Mouse (Mus musculus) urinary bladder, postnatal 36 days (tissue): ENCODE measurements around the gene Rpl18.

ENCODE experiments used
- DNase-seq, 2 experiments: peaks; one replicate each; pipeline ENCODE4 v3.0.0; 2022; ENCODE audit warnings: low spot score in 2 of 2, mixed read lengths in 1 of 2

Rpl18 gene

DNA sequence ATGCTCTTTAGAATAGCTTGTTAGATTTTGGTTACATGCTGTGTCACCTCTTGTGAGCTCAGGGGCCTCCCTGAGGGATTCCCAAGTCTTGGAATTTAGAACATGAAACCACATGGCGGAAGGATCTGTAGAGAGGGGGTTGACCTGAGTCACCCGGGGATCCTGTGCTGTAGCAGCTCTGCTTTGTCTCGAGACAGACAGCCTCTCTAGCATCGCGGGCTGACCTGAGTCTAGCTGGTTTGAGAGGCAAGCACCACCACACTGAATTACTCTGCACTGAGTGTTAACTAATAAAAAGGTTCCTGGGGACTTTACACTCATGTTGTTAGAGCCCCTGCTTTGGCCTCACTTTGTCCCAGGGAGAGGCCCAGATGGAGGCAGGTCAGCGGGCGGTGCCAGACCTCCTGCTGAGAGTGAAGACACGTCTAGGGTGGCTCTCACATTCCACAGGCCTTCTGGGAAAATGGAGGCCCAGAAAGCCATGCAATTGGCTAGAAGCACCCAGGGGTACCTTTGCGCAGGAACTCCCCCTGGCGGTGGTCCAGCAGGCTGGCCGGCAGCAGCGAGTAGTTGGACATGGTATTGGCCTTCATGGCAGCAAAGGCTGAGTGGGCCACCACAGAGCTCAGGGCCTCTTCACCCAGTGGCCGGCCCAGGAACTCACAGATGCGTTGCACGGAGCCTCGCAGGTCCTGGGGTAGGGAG lies 15.6 kb downstream of the Rpl18 start:
- peak in 1 of 2 experiments; percentile 34 for DNase-seq

DNA sequence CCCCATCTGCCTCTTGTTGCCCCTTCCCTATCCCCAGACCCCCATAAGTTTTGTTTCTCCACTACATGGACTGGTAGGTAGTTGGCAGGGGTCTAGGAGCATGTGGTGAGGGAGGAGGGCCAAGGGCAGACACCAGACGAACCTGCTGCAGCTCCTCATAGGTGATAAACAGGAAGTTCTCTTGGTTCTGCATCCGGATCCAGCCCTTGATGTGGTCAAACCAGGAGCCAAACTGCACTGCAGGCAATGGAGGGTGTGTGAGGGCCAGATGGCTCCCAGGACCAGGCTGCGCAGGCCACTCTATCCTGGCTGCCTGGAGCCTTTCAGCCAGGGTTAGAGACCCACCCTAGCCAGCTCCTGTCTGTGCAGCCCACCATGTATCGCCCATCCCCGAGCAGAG lies 18.2 kb downstream of the Rpl18 start:
- no peak for DNase-seq

GRCm38 (mm10) chr7:45739162-45739763 lies 24.0 kb downstream of the Rpl18 start:
- DNase-seq: peak; percentile 77 to 82

DNA sequence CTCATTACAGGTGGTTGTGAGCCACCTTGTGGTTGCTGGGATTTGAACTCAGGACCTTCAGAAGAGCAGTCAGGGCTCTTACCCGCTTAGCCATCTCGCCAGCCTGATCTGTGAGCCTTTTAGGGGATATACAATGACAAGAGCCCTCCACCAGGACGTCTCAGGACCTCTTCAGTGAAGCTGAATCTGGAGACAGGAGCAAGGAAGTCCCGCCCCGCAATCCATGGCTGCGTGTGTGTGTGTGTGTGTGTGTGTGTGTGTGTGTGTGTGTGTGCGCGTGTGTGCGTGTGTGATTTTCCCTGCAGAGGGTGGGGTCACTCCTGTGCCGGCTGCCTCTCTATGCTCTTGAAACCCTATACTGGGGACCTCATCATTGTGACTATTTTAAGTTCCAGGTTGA lies 24.6 kb downstream of the Rpl18 start:
- DNase-seq: no peak

DNA sequence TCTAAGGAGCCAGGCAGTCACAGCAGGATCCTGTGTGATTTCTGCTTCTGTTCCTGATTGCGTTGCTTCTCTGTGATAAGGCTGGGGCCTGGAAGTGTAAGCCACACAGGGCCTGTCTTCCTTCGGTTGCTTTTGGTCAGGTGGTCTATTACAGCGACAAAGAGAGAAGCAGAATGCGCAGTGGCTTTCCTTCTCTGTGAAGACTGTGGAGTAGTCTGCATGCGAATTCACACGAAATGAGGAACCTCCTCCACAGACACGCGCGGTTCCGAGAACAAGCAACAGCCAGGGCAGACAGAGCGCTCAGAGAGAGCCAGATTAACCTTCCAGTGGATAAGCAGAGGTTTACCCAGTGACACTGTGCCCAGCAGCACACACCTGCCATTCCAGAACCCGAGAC lies 26.1 kb downstream of the Rpl18 start:
- DNase-seq: no peak

DNA sequence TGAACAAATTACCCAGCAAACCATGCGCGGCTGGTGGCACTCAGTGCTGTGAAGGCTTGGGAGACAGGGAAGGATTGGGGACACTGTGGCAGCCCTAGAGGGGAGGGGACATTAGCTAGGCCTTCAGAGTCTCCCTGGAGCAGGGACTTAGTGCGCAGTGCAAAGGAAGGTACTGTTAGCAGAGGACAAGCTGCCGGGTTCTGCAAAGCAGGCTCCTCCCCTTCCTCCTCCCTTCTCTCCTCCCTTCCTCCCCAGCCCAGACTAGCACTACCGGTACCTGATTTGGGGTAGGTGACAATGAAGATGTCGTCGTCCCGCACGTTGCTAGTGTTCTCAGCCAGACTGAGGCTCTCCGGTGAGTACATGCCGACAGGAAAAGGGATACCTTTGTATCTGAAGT lies 26.5 kb downstream of the Rpl18 start:
- no peak for DNase-seq

DNA sequence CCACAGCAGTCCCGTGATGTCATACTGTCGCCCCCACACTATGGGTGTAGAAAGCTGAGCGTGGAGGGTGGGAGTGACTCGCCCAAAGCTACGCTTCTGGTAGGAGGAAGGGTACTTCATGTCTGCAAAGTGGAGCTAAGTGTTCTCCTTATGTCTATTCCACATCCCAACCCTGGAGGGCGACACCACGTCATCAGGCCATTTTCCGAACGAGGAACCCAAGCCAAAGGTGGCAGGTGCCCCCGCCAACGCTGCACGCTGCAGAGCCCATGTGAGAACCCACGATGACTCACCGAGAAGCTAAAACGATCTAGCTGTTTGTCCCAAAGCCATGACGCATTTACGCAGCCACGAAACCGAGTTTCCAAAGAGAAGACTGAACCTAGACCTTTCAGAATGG lies 27.1 kb downstream of the Rpl18 start:
- DNase-seq: no peak

DNA sequence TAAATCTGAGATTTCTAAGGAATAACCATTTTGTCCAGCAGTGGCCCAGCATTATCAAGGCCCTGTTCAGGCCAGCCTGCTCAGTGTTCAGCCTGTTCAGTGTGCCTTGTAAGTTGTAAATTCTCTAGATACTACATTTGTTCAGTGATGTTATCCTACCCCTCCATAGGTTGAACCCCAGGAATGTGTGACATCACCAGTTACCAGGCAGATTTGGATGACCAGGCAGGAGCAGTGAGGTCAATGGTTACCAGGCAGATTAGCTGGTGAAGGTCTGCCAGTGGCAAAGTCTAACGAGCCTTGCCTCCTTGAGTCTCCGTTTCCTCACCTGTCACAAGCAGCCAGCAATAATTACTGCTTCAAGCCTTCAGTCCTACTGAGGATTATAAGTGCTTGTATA lies 29.1 kb downstream of the Rpl18 start:
- DNase-seq: peak; percentile 70 to 71

GRCm38 (mm10) chr7:45746518-45746917 lies 31.3 kb downstream of the Rpl18 start:
- DNase-seq: no peak

GRCm38 (mm10) chr7:45747450-45747849 lies 32.2 kb downstream of the Rpl18 start:
- no peak for DNase-seq

DNA sequence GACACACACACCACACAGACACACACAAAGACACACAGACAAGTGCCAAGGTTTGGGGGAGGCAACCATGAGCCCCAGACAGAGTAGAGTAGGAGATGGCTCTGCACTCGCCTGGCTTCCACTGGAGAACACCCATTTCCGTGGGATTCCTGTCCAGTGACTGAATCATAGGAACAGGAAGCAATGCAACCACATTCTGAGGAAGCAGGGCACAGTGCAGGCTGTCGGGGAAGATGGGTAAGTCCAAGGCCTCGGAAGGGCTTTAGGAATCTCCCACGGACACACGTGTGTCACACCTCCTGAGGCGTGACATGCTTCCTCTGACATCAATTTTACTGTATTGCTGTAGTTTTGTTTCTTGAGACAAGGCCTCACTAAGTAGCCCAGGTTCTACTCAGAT lies 32.9 kb downstream of the Rpl18 start:
- no peak for DNase-seq

DNA sequence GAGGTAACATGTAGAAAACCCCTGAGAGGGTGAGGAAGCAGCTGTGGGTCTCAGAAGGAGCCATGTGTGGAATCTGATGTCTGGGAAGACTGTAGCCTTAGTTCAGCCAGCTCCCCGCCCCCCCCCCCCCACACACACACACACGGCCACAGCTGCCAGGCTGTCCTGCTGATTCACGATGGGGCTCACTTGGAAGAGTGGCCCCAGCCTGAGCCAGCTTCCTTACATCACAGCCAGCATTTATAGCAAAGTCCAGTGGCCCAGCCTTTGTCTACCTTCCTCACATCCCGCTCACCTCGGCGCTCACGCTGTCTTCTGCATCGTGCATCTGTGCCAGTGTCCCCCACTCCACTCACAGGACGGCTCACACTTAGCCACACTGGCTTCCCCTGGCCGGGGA lies 34.1 kb downstream of the Rpl18 start:
- DNase-seq: no peak

GRCm38 (mm10) chr7:45750162-45750561 lies 34.9 kb downstream of the Rpl18 start:
- DNase-seq: no peak

DNA sequence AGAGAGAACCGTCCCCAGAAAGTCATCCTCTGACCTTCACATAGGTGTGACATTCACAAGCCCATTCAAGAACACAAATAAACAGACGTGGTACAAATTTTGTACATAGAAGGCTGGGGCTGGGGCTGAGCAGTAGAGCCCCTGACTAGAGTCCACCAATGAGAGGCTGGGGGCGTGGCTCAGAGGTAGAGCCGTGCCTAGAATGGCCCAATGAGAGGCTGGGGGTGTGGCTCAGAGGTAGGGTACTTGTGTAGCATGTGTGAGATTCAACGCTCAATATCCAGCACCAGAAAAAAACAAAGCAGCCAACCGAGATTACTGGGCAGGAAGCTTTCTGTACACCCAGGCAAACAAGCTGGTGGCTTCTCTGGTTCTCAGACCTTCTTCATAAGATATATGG lies 40.4 kb downstream of the Rpl18 start:
- DNase-seq: no peak

DNA sequence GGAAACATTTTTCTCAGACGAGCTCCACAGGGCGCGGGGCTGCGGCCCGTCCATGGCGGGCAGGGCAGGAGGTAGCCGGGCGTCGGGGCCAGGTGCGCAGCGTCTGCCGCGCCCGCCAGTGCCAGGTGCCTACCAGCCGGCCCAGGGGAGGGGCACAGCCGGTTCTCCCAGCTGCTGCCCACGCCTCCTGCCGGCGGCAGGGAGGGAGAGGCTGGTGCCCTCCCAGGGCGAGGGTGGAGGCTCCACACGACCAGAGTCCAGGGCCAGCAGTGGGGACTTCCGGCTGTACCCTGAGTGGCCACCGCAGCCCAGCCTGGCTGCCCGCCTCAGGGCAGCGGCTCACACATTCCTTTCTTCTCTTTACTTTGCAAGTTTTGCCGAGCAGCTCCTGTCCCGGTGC lies 44.1 kb downstream of the Rpl18 start:
- peak; percentile 40 to 50 for DNase-seq

- no peak for DNase-seq
Measured at GRCm38 (mm10) chr7:45760151-45760550, 44.9 kb downstream of the Rpl18 start.

GRCm38 (mm10) chr7:45765995-45766394 lies 50.7 kb downstream of the Rpl18 start:
- no peak for DNase-seq

- DNase-seq: no peak
Measured at GRCm38 (mm10) chr7:45766764-45767163, 51.5 kb downstream of the Rpl18 start.

GRCm38 (mm10) chr7:45767500-45767899 lies 52.2 kb downstream of the Rpl18 start:
- no peak for DNase-seq
